Mouse (Mus musculus): Measurements from ENCODE around the gene Rad50. TPM values are rescaled to one million over a fixed set of nuclear protein-coding genes. Genes with fewer than 3 reads are reported as not detected.

Rad50 gene
- polyA plus RNA-seq, 1 experiment from 2014 or later, result 20.1 TPM

- H3K4me1 ChIP-seq, result no peaks in the 10 kb centered on the region
Observed at GRCm38 (mm10) chr11:53682994-53683530, 24.1 kb downstream of the Rad50 start.

GRCm38 (mm10) chr11:53682170-53682569 lies 24.9 kb downstream of the Rad50 start:
- Histone ChIP-seq H3K36me3 (peaks cover 38% of the 10 kb centered on the region; the same call in 1 of the 2 replicates), H3K9ac (replicated peaks) (no peak overlapping the region), H3K4me3 (no peak overlapping the region), H3K27ac (replicated peaks) (no peak overlapping the region), H3K4me1 (no peaks in the 10 kb centered on the region), H3K4me2 (replicated peaks) (no peak overlapping the region), H3K27me3 (no peaks in the 10 kb centered on the region), H3K9me3 (no peaks in the 10 kb centered on the region)
- 96% methylated on average over 2 of the region's 2 CpGs for WGBS
- no peak for ATAC-seq (ENCODE audit: low FRiP score, low read depth)

More at GRCm38 (mm10) chr11:53682994-53683530, 24.1 kb downstream of the Rad50 start:
- no peaks in the 10 kb centered on the region for H3K27me3 ChIP-seq
- H3K27ac ChIP-seq (replicated peaks), result no peak overlapping the region
- no peak overlapping the region for H3K9ac ChIP-seq (replicated peaks)
- no peak for ATAC-seq (ENCODE audit: low FRiP score, low read depth)
- H3K9me3 ChIP-seq, result no peaks in the 10 kb centered on the region
- WGBS, result 94% methylated on average over 9 of the region's 9 CpGs
- H3K4me3 ChIP-seq, result no peak overlapping the region
- no peak overlapping the region for H3K4me2 ChIP-seq (replicated peaks)
- peaks cover 38% of the 10 kb centered on the region; the same call in 1 of the 2 replicates for H3K36me3 ChIP-seq

GRCm38 (mm10) chr11:53681686-53682085 lies 25.4 kb downstream of the Rad50 start:
- no peak overlapping the region for H3K9ac ChIP-seq (replicated peaks)
- no peak overlapping the region for H3K4me3 ChIP-seq
- H3K4me2 ChIP-seq (replicated peaks), result no peak overlapping the region
- 85% methylated on average over 2 of the region's 2 CpGs for WGBS
- no peaks in the 10 kb centered on the region for H3K4me1 ChIP-seq
- H3K9me3 ChIP-seq, result no peaks in the 10 kb centered on the region
- no peak overlapping the region for H3K27ac ChIP-seq (replicated peaks)
- peaks cover 38% of the 10 kb centered on the region; the same call in 1 of the 2 replicates for H3K36me3 ChIP-seq
- ATAC-seq (ENCODE audit: low FRiP score, low read depth), result no peak
- no peaks in the 10 kb centered on the region for H3K27me3 ChIP-seq

GRCm38 (mm10) chr11:53680141-53680540 lies 27.0 kb downstream of the Rad50 start:
- no peak overlapping the region for H3K9ac ChIP-seq (replicated peaks)
- ATAC-seq (ENCODE audit: low FRiP score, low read depth), result no peak
- no peak overlapping the region for H3K27ac ChIP-seq (replicated peaks)
- no peak overlapping the region for H3K4me2 ChIP-seq (replicated peaks)
- no peaks in the 10 kb centered on the region for H3K4me1 ChIP-seq
- no peak overlapping the region for H3K4me3 ChIP-seq
- H3K27me3 ChIP-seq, result no peaks in the 10 kb centered on the region
- H3K9me3 ChIP-seq, result no peaks in the 10 kb centered on the region
- 86% methylated on average over 4 of the region's 4 CpGs for WGBS
- H3K36me3 ChIP-seq, result peaks cover 49% of the 10 kb centered on the region

- Histone ChIP-seq H3K9ac (replicated peaks) (no peak overlapping the region), H3K27ac (replicated peaks) (no peak overlapping the region), H3K36me3 (peaks cover 39% of the 10 kb centered on the region), H3K9me3 (no peaks in the 10 kb centered on the region), H3K4me3 (no peak overlapping the region), H3K4me2 (replicated peaks) (no peak overlapping the region), H3K4me1 (no peaks in the 10 kb centered on the region), H3K27me3 (no peaks in the 10 kb centered on the region)
- 98% methylated on average over 4 of the region's 4 CpGs for WGBS
- ATAC-seq (ENCODE audit: low FRiP score, low read depth), result no peak
Observed at GRCm38 (mm10) chr11:53671414-53671813, 35.7 kb downstream of the Rad50 start.

- WGBS, result 85% methylated on average over 5 of the region's 5 CpGs
- Histone ChIP-seq H3K27me3 (no peaks in the 10 kb centered on the region), H3K9ac (replicated peaks) (no peak overlapping the region), H3K27ac (replicated peaks) (no peak overlapping the region), H3K4me1 (no peaks in the 10 kb centered on the region), H3K4me3 (no peak overlapping the region), H3K4me2 (replicated peaks) (no peak overlapping the region), H3K36me3 (peaks cover 23% of the 10 kb centered on the region), H3K9me3 (no peaks in the 10 kb centered on the region)
- ATAC-seq (ENCODE audit: low FRiP score, low read depth), result no peak
Observed at GRCm38 (mm10) chr11:53664091-53664490, 43.0 kb downstream of the Rad50 start.

- Histone ChIP-seq H3K36me3 (peaks cover 18% of the 10 kb centered on the region), H3K9me3 (no peaks in the 10 kb centered on the region), H3K4me3 (no peak overlapping the region), H3K27ac (replicated peaks) (no peak overlapping the region), H3K4me2 (replicated peaks) (no peak overlapping the region), H3K4me1 (no peaks in the 10 kb centered on the region), H3K9ac (replicated peaks) (no peak overlapping the region), H3K27me3 (no peaks in the 10 kb centered on the region)
- no peak for ATAC-seq (ENCODE audit: low FRiP score, low read depth)
- 86% methylated on average over 14 of the region's 14 CpGs for whole genome bisulfite sequencing
Observed at GRCm38 (mm10) chr11:53662794-53663674, 44.1 kb downstream of the Rad50 start.

GRCm38 (mm10) chr11:53657828-53658227 lies 49.3 kb downstream of the Rad50 start:
- no peak overlapping the region for H3K4me2 ChIP-seq (replicated peaks)
- no peak overlapping the region for H3K27ac ChIP-seq (replicated peaks)
- no peak overlapping the region for H3K4me3 ChIP-seq
- peaks cover 12% of the 10 kb centered on the region; the same call in 1 of the 2 replicates for H3K36me3 ChIP-seq
- no peaks in the 10 kb centered on the region for H3K27me3 ChIP-seq
- WGBS, result 90% methylated on average over 6 of the region's 6 CpGs
- no peak overlapping the region for H3K9ac ChIP-seq (replicated peaks)
- no peak for ATAC-seq (ENCODE audit: low FRiP score, low read depth)
- H3K9me3 ChIP-seq, result no peaks in the 10 kb centered on the region
- H3K4me1 ChIP-seq, result no peaks in the 10 kb centered on the region

- Histone ChIP-seq H3K36me3 (peaks cover 12% of the 10 kb centered on the region; the same call in 1 of the 2 replicates), H3K4me1 (no peaks in the 10 kb centered on the region), H3K27me3 (no peaks in the 10 kb centered on the region), H3K4me3 (no peak overlapping the region), H3K9me3 (no peaks in the 10 kb centered on the region), H3K9ac (replicated peaks) (no peak overlapping the region), H3K4me2 (replicated peaks) (no peak overlapping the region), H3K27ac (replicated peaks) (no peak overlapping the region)
- WGBS, result 90% methylated on average over 8 of the region's 8 CpGs
- ATAC-seq (ENCODE audit: low FRiP score, low read depth), result no peak
Observed at GRCm38 (mm10) chr11:53657381-53657780, 49.7 kb downstream of the Rad50 start.

- H3K27ac ChIP-seq (replicated peaks), result no peak overlapping the region
- WGBS, result 95% methylated on average over 9 of the region's 9 CpGs
- H3K27me3 ChIP-seq, result no peaks in the 10 kb centered on the region
- H3K4me3 ChIP-seq, result no peak overlapping the region
- H3K4me2 ChIP-seq (replicated peaks), result no peak overlapping the region
- H3K4me1 ChIP-seq, result no peaks in the 10 kb centered on the region
- no peak for ATAC-seq (ENCODE audit: low FRiP score, low read depth)
- H3K36me3 ChIP-seq, result peaks cover 18% of the 10 kb centered on the region
- H3K9ac ChIP-seq (replicated peaks), result no peak overlapping the region
- H3K9me3 ChIP-seq, result no peaks in the 10 kb centered on the region
Observed at GRCm38 (mm10) chr11:53656558-53657202, 50.4 kb downstream of the Rad50 start.

GRCm38 (mm10) chr11:53655043-53655442 lies 52.1 kb downstream of the Rad50 start:
- H3K4me1 ChIP-seq, result no peaks in the 10 kb centered on the region
- no peak overlapping the region for H3K4me3 ChIP-seq
- no peaks in the 10 kb centered on the region for H3K9me3 ChIP-seq
- H3K36me3 ChIP-seq, result peaks cover 35% of the 10 kb centered on the region
- no peak overlapping the region for H3K9ac ChIP-seq (replicated peaks)
- H3K4me2 ChIP-seq (replicated peaks), result no peak overlapping the region
- ATAC-seq (ENCODE audit: low FRiP score, low read depth), result no peak
- H3K27ac ChIP-seq (replicated peaks), result no peak overlapping the region
- H3K27me3 ChIP-seq, result no peaks in the 10 kb centered on the region
- WGBS, result 94% methylated on average over 5 of the region's 5 CpGs

- Histone ChIP-seq H3K9ac (replicated peaks) (no peak overlapping the region), H3K36me3 (peaks cover 41% of the 10 kb centered on the region), H3K4me3 (no peak overlapping the region), H3K27ac (replicated peaks) (no peak overlapping the region), H3K27me3 (no peaks in the 10 kb centered on the region), H3K4me2 (replicated peaks) (no peak overlapping the region), H3K9me3 (no peaks in the 10 kb centered on the region), H3K4me1 (no peaks in the 10 kb centered on the region)
- WGBS, result 100% methylated on average over 2 of the region's 2 CpGs
- no peak for ATAC-seq (ENCODE audit: low FRiP score, low read depth)
Observed at GRCm38 (mm10) chr11:53652427-53652826, 54.7 kb downstream of the Rad50 start.

Data from midbrain, embryonic 12.5 days (tissue).